Mouse (Mus musculus) stomach, postnatal 0 days (tissue): ENCODE data around the gene Dnah3.

ENCODE experiments used
- CTCF ChIP-seq: IDR thresholded peaks from 2 replicates; pipeline ENCODE4 v1.5.1; 2016; ENCODE audit warnings: antibody characterized with exemption, low read depth, mild to moderate bottlenecking, moderate library complexity
- EP300 ChIP-seq: optimal IDR thresholded peaks from 2 replicates; pipeline ENCODE3; 2016; ENCODE audit warnings: antibody characterized with exemption

DNA sequence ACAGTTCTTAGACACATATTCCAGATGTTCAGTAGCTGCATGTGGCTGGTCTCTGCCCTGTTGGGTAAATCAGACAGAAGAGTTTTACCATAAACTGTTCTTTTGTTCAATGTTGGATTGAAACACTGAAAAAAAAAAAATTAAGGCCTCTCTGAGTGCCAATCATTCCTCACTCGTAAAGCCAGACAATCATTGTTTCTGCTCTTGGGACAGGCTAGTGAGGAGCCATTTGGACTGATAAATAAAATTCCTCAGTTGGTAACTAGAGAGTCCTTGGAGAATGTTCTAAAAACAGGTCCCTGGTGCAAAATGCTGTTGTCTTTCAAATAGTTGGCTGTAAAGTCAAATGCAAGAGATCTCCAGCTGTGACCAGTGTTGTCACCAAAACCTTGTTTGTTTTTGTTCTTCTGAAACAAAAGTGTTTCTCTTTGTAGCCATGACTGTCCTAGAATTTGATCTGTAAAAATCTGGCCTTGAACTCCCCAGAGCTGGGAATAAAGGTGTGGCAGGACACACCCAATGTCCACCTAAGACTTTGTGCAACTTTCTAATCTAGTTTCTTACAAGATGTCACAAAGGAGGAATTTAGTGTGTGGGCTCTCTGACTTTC is 196.7 kb downstream of the Dnah3 start:
- TF ChIP-seq CTCF = no peak
- no peak for TF ChIP-seq EP300
